Mouse (Mus musculus) heart, postnatal 10 days (tissue): ENCODE measurements around the gene Sbf2. TPM values are rescaled to one million over a fixed set of nuclear protein-coding genes. Genes with fewer than 3 reads are reported as not detected.
A peak's percentile ranks its signal among the peaks of the same experiment; 100 is the strongest.

Experiments
- DNase-seq, 2 experiments: peaks; one replicate each; pipeline ENCODE4 v3.0.0; 2021
- intact Hi-C: fragments of 180-260 bp; cut with DNase I; formaldehyde crosslinking; loops from one replicate; pipeline ENCODE4 v1.15.1; 2025
- total RNA-seq, 2 experiments: library from RNA; stranded (reverse); gene quantifications; 2 replicates each; pipeline ENCODE4 v1.2.3; 2021

The Sbf2 gene
- total RNA-seq, 2 experiments from 2014 or later = 58.8 to 64.6 TPM

- peak; percentile 53 to 68 for DNase-seq
- intact Hi-C loops = loop anchor here (1.0 kb wide), 2 partner anchors 145 to 198 kb away; no protein-coding TSS in a partner anchor
These were observed 182.4 kb downstream of the Sbf2 start for GRCm38 (mm10) chr7:110432301-110432700.

- intact Hi-C loops = no loop called here
- DNase-seq = no peak
These were observed 198.4 kb downstream of the Sbf2 start for GRCm38 (mm10) chr7:110416318-110416717.

GRCm38 (mm10) chr7:110414276-110414675, 200.4 kb downstream of the Sbf2 start:
- intact Hi-C loops = no loop called here
- DNase-seq = no peak

DNA sequence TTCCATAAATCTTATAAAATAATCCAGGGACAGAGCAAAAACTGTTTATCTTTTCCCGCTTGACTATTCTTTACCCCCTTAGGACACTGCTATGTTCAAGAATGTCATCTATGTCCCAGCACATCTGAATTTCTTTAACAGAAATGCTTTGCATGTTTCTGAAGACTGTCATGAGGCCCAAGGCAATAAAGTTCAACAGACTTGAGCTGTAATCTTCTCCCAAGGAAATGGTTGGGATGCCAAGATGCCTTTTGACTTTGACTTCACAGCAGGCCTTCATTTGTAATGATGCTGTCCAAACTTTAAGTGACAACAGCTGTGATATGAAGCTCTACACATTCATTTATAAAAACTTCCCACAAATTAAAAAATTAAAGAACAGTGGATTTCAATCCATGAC, 212.6 kb downstream of the Sbf2 start:
- DNase-seq = peak; percentile 17 to 22
- intact Hi-C loops = no loop called here

DNA sequence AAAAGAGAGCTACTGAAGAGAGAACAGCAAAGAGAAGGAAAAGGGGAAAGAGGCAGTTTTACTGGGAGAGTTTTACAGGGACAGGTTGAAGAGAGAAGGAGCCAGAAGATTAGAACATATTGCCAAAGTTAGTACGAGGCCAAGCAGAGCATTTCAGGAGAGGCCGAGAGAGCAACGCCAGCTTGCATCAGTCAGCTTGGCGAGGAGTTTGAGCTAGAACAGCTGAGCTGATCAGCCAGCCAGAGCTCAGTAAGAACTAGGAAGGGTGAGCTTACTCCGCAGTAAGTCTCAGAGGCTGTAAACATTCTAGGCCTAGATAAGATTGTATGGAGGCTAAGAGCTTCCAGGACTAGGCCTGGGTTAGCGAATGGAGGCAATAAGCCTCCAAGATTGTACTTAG, 222.1 kb downstream of the Sbf2 start:
- peak; percentile 58 to 64 for DNase-seq
- intact Hi-C loops = no loop called here

- intact Hi-C loops = no loop called here
- DNase-seq = peak in 1 of 2 experiments; percentile 22
These were observed 223.1 kb downstream of the Sbf2 start for GRCm38 (mm10) chr7:110391632-110392031.

GRCm38 (mm10) chr7:110388889-110389288, 225.8 kb downstream of the Sbf2 start:
- intact Hi-C loops = loop anchor here (5.0 kb wide), 1 partner anchor 52 kb away; no protein-coding TSS in a partner anchor

DNA sequence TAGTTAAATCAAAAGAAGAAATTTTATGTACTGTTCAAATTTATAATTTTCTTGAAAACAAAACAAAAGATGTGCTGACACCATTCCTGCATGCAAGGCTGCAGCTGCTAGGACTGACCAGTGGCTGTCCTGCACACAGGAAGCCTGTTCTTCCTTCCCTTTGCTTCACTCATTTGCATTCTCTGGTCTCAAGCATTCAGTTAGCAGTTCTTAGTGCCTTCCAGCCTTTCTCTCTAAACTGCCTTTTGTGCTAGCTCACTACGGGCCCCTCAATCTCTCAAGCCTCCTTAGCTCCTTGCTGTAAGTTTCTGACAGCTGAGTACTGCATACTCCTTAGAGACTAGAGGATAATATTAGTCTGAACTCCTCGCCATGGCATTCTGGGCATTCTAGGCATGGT, 227.2 kb downstream of the Sbf2 start:
- no peak for DNase-seq
- intact Hi-C loops = loop anchor here (5.0 kb wide), 1 partner anchor 50 kb away; no protein-coding TSS in a partner anchor

More at GRCm38 (mm10) chr7:110388889-110389288, 225.8 kb downstream of the Sbf2 start:
- peak in 1 of 2 experiments; percentile 12 for DNase-seq

DNA sequence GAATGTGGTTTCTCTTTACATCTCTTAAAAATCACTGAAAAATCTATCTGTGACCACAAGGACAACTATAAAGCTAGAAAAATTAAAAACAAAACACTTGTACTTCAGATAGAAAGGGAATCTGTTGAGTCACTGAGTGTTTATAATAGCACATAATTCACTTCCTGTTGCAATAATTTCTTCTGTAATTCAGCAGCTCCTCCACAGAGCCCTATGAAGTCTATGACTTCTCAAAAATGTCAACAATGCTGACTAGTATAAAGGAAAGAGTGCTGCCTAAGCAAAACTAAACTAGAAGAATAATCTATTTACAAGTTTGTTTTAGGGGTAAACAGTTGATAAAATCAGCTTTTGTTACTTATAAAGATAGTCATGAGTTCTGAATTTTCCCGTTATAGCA, 229.2 kb downstream of the Sbf2 start:
- no peak for DNase-seq
- intact Hi-C loops = loop anchor here (5.0 kb wide), 1 partner anchor 48 kb away; no protein-coding TSS in a partner anchor

DNA sequence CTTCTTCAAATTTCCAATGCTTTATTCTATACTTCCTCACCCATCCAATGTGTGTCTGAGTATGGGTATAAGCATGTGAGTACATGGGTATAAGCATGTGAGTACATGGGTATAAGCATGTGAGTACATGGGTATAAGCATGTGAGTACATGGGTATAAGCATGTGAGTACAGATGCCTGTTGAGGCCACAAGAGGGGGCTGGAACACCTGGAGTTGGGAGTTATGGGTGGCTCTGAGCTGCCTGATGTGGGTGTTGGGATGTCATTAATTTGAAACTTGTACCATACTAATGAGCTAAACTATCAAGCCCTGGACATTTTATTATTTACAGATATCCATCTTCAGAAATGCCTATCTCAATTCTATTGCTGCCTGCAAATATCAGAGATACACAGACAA, 230.4 kb downstream of the Sbf2 start:
- no peak for DNase-seq
- intact Hi-C loops = no loop called here

DNA sequence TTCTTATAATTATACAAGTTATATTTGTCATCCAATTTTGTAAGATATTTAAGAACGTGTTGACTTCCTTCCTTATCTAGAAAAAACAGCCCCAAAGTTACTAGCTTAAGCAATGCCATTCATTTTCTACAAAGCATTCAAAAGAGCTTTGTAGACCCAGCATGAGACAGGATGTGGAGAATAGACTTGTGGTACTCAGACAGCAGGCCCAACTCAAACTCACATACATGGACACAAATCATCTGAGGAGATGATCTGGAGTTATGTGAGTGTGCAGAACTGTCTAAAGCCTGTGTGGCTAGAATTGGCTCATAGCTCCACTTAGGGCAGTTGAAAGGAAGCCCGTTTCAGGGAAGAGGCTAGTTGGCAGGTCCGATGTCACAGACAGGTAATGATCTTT, 233.1 kb downstream of the Sbf2 start:
- DNase-seq = no peak
- intact Hi-C loops = no loop called here

- DNase-seq = peak; percentile 31 to 38
- intact Hi-C loops = no loop called here
These were observed 235.3 kb downstream of the Sbf2 start for GRCm38 (mm10) chr7:110379335-110379914.

GRCm38 (mm10) chr7:110372529-110372928, 242.2 kb downstream of the Sbf2 start:
- intact Hi-C loops = no loop called here
- no peak for DNase-seq

GRCm38 (mm10) chr7:110362005-110362404, 252.7 kb downstream of the Sbf2 start:
- DNase-seq = no peak
- intact Hi-C loops = no loop called here

DNA sequence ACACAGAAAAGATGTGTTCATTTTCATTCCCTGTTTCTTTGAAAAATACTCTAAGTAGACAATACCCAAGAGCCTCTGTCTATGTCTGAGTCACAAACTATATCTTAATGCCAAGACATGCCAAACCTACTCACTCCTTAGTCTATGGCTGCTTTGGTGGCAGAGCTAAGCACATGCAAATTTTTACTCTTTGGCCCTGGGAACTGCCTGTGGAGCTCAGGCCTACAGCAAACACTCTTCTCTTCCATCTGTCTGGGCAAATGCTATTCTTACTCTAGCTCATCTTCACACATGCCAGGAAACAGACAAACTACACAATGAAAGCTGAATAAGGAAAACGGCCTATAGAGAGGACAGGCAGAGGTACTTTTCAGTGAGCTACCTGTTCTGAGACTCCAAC, 253.2 kb downstream of the Sbf2 start:
- intact Hi-C loops = no loop called here

DNA sequence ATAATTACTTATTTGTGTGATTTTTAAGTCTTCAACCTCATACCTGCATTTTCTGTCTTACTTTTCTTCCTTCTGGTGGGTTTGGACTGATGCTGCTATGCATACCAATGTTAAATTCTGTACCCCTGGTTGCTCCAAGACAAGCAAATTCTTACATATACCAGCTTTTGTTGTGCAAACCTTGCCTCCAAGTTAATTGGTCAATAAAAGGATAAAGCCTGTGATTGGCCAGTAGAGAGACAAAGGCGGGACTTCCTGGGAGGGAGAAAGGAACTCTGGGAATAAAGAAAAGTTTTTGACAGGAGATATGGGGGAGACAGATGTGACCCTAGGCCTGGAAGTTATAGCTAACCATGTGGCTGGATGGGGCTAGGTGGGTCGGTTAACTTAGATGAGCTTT, 255.3 kb downstream of the Sbf2 start:
- intact Hi-C loops = no loop called here
- no peak for DNase-seq

More for the DNA sequence above, 253.2 kb downstream of the Sbf2 start:
- DNase-seq = no peak

GRCm38 (mm10) chr7:110353971-110354370, 260.8 kb downstream of the Sbf2 start:
- intact Hi-C loops = no loop called here
- no peak for DNase-seq

DNA sequence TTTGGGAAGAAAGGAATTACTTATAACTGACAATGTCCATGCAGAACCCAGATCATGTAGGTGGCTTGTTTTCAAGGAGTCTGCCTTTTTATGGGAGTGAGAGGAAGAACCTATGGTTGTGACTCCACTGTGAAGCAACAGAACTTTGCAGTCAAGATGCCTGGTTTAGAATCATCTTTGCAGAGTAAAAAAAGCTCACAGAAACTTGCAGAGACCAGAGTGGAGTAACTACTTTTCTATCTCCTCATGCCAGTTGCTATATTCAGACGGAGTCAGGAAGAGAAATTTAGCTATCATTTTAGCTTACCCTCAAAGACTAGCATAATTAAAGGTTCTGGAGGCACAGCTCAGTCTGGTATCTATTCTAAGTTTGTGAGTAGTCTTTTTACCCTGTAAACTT, 267.5 kb downstream of the Sbf2 start:
- intact Hi-C loops = no loop called here
- DNase-seq = no peak

DNA sequence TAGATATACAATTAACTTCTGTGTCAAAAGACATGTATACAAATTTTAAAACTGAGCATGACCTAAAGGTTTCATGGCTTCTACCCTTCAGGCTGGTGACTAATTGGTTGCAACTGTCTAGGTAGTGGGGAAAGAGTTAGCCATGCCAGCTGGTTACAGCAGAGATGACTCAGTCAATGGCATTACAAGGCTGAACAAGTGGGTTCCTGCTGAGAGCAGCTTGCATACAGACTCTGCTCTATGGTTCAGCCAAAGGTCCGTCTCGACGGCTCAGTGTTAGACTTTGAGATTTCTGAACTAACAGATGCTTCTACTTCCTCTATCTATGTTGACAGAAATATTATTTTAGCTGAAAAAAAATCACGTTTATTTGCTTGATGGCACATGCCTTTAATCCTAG, 277.1 kb downstream of the Sbf2 start:
- DNase-seq = no peak
- intact Hi-C loops = loop anchor here (5.0 kb wide), 1 partner anchor 50 kb away; no protein-coding TSS in a partner anchor

DNA sequence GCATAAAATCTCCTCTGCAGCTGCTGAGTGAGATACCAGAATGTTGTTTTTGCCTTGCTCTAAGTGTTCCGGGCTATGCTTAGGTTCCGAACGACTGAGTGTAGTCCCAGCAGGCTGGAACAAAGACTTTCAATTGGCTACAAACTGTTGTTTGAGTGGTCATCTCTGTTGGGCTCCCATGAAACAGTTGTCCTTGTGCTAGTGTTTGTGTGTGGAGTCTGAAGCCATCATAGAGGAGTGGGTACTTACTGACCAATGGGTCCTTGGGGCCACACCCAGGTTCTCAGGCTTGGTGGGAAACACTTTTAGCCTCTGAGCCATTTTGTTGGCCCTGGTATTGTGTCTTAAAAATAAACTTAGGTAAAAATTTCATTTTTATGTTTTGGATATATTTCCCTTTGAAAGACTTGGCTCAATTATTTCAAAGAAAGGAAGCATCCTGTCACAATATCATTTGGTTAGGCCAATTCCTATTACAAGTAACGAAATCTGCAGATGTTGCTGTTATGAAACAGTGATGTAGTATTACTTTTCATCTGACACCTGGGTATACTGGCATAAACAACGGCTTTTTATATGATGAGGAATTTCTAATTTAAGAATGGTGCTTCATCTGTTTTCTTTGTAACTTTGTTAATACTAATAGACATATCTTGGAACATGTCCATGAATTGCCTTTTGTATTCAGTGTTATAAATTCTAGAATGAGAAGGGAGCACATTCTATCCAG, 289.2 kb downstream of the Sbf2 start:
- no peak for DNase-seq
- intact Hi-C loops = no loop called here

DNA sequence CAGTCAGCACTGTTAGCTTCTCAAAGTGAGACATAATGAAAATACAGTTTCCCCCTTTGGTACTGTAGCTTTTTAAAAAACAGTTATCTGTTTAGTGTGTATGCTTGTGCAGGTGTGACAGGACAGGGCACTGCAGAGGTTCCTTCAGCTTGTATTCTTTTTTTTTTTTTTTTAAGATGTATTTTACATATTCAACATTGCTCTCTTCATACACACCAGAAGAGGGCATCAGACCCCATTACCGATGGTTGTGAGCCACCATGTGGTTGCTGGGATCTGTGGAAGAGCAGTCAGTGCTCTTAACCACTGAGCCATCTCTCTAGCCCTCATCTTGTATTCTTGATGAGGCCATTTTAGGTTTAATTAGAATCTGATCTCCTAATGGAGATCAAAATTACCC, 289.9 kb downstream of the Sbf2 start:
- intact Hi-C loops = no loop called here
- DNase-seq = no peak

DNA sequence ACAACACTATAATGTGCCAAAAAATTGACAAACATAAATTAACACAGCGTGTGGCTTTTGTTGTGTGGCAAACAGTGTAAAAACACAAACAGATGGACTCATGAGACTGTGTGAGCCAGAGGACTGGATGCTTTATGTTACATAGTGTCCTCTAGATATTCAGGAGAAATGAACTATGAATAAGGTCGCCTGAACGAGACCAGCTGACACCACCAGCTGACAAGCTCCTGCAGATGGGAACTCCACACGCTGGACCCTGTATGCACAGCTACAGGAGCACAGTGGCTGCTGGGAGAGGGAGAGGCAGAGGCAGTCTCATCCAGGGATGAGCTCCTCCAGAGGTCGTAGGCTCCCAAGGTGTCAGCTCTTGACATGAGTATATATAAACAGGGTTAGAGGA, 293.6 kb downstream of the Sbf2 start:
- intact Hi-C loops = no loop called here
- no peak for DNase-seq
